Mouse (Mus musculus) MEL (cell line): ENCODE results near the gene Map7d1. TPM values are rescaled to one million over a fixed set of nuclear protein-coding genes. Genes with fewer than 3 reads are reported as not detected.
A peak's percentile ranks its signal among the peaks of the same experiment; 100 is the strongest.

Experiments
- DNase-seq: peaks from one replicate; pipeline ENCODE4 v3.0.0; 2011; ENCODE audit warnings: low read depth, low spot score
- H3K27ac ChIP-seq: 2 replicates; pipeline ENCODE4 v1.5.1; 2012; ENCODE audit warnings: low read depth, mild to moderate bottlenecking, control low read depth, low read length, moderate library complexity; ENCODE audit not compliant: control insufficient read depth
- H3K27me3 ChIP-seq, 2 experiments: fragments of 150-350 bp in 1 of 2; sonication (generic) in 1 of 2; 2 replicates each; pipeline ENCODE4 v1.6.1; 2012; ENCODE audit warnings: low read length in 2 of 2, mild to moderate bottlenecking in 2 of 2, improper control_type of control experiment in 1 of 2, moderate library complexity in 1 of 2; ENCODE audit not compliant: insufficient read depth in 2 of 2, control insufficient read depth in 1 of 2
- H3K36me3 ChIP-seq, 2 experiments: 2 replicates each; pipeline ENCODE4 v1.6.1; 2012 to 2014; ENCODE audit warnings: low read length in 2 of 2, improper control_type of control experiment in 1 of 2, inconsistent platforms in 1 of 2, mild to moderate bottlenecking in 1 of 2; ENCODE audit not compliant: insufficient read depth in 2 of 2, control insufficient read depth in 1 of 2
- H3K4me1 ChIP-seq, 2 experiments: fragments of 150-350 bp in 1 of 2; sonication (generic) in 1 of 2; 2 replicates each; pipeline ENCODE4 v1.6.1; 2012; ENCODE audit warnings: low read length in 2 of 2, improper control_type of control experiment in 1 of 2, mild to moderate bottlenecking in 1 of 2; ENCODE audit not compliant: insufficient read depth in 2 of 2, control insufficient read depth in 1 of 2
- H3K4me3 ChIP-seq, 2 experiments: fragments of 150-350 bp in 1 of 2; sonication (generic) in 1 of 2; 2 replicates each; pipeline ENCODE4 v1.5.1; 2012; ENCODE audit warnings: low read depth in 2 of 2, low read length in 2 of 2, mild to moderate bottlenecking in 2 of 2, moderate library complexity in 2 of 2, control low read depth in 1 of 2, improper control_type of control experiment in 1 of 2; ENCODE audit not compliant: control insufficient read depth in 1 of 2, insufficient read depth in 1 of 2
- H3K79me2 ChIP-seq: 2 replicates; pipeline ENCODE4 v1.6.1; 2012; ENCODE audit warnings: mild to moderate bottlenecking, low read length, moderate library complexity; ENCODE audit not compliant: control insufficient read depth, poor library complexity, insufficient read depth
- H3K9ac ChIP-seq: 2 replicates; pipeline ENCODE4 v1.6.1; 2012; ENCODE audit warnings: low read depth, mild to moderate bottlenecking, control low read depth, low read length, moderate library complexity; ENCODE audit not compliant: control insufficient read depth, poor library complexity, severe bottlenecking
- H3K9me3 ChIP-seq: fragments of 150-350 bp; sonication (generic); replicated peaks from 2 replicates; pipeline ENCODE4 v1.6.1; 2012; ENCODE audit warnings: mild to moderate bottlenecking, low read length, improper control_type of control experiment, moderate library complexity; ENCODE audit not compliant: insufficient read depth
- BHLHE40 ChIP-seq: IDR thresholded peaks from 2 replicates; pipeline ENCODE4 v1.6.1; 2012; ENCODE audit warnings: low read depth, mild to moderate bottlenecking, inconsistent platforms, low read length, improper control_type of control experiment, borderline replicate concordance
- CHD1 ChIP-seq: IDR thresholded peaks from 2 replicates; pipeline ENCODE4 v1.6.1; 2012; ENCODE audit warnings: low read depth, mild to moderate bottlenecking, inconsistent platforms, low read length, improper control_type of control experiment
- CHD2 ChIP-seq: IDR thresholded peaks from 2 replicates; pipeline ENCODE4 v1.6.1; 2011; ENCODE audit warnings: low read length, improper control_type of control experiment
- E2F4 ChIP-seq: IDR thresholded peaks from 2 replicates; pipeline ENCODE4 v1.6.1; 2011; ENCODE audit warnings: low read depth, low read length, improper control_type of control experiment, borderline replicate concordance
- ETS1 ChIP-seq: IDR thresholded peaks from 2 replicates; pipeline ENCODE4 v1.6.1; 2012; ENCODE audit warnings: low read depth, mild to moderate bottlenecking, inconsistent platforms, low read length, improper control_type of control experiment, moderate library complexity
- GABPA ChIP-seq: IDR thresholded peaks from 2 replicates; pipeline ENCODE4 v1.6.1; 2012; ENCODE audit warnings: low read depth, mild to moderate bottlenecking, inconsistent platforms, low read length, improper control_type of control experiment, moderate library complexity
- GATA1 ChIP-seq: IDR thresholded peaks from 2 replicates; pipeline ENCODE4 v1.6.1; 2011; ENCODE audit warnings: low read depth, low read length, improper control_type of control experiment
- KAT2A ChIP-seq: conservative IDR thresholded peaks from 2 replicates; pipeline ENCODE4 v1.6.1; 2012; ENCODE audit warnings: low read depth, low read length, improper control_type of control experiment, inconsistent platforms
- MAFK ChIP-seq: IDR thresholded peaks from 2 replicates; pipeline ENCODE4 v1.6.1; 2011; ENCODE audit warnings: low read depth, mild to moderate bottlenecking, low read length, improper control_type of control experiment, borderline replicate concordance
- MEF2A ChIP-seq: IDR thresholded peaks from 2 replicates; pipeline ENCODE4 v1.6.1; 2014; ENCODE audit warnings: low read depth, mild to moderate bottlenecking, inconsistent platforms, low read length, improper control_type of control experiment; ENCODE audit not compliant: poor library complexity, insufficient replicate concordance, severe bottlenecking; ENCODE audit errors: extremely low read depth
- MXI1 ChIP-seq: IDR thresholded peaks from 2 replicates; pipeline ENCODE4 v1.6.1; 2011; ENCODE audit warnings: mild to moderate bottlenecking, low read depth, low read length, improper control_type of control experiment
- MYC ChIP-seq: IDR thresholded peaks from 2 replicates; pipeline ENCODE4 v1.6.1; 2011; ENCODE audit warnings: low read depth, mild to moderate bottlenecking, low read length, improper control_type of control experiment, moderate library complexity
- NRF1 ChIP-seq: IDR thresholded peaks from 2 replicates; pipeline ENCODE4 v1.6.1; 2014; ENCODE audit warnings: low read depth, mild to moderate bottlenecking, inconsistent platforms, low read length, improper control_type of control experiment, moderate library complexity; ENCODE audit not compliant: poor library complexity, insufficient read depth, severe bottlenecking
- POLR2A ChIP-seq, 2 experiments: IDR thresholded peaks; 2 replicates each; pipeline ENCODE4 v1.6.1; 2011 to 2012; ENCODE audit warnings: low read length in 2 of 2, mild to moderate bottlenecking in 2 of 2, control low read depth in 1 of 2, improper control_type of control experiment in 1 of 2, low read depth in 1 of 2, moderate library complexity in 1 of 2; ENCODE audit not compliant: control insufficient read depth in 1 of 2, insufficient read depth in 1 of 2, poor library complexity in 1 of 2
- RCOR1 ChIP-seq: IDR thresholded peaks from 2 replicates; pipeline ENCODE4 v1.6.1; 2012; ENCODE audit warnings: low read depth, mild to moderate bottlenecking, inconsistent platforms, low read length, improper control_type of control experiment
- TAL1 ChIP-seq: IDR thresholded peaks from 2 replicates; pipeline ENCODE4 v1.6.1; 2012; ENCODE audit warnings: mild to moderate bottlenecking, inconsistent platforms, low read length, moderate library complexity, mixed read lengths
- TBP ChIP-seq: IDR thresholded peaks from 2 replicates; pipeline ENCODE4 v1.8.0; 2011; ENCODE audit warnings: low read depth, low read length, improper control_type of control experiment
- TCF12 ChIP-seq: IDR thresholded peaks from 2 replicates; pipeline ENCODE4 v1.6.1; 2014; ENCODE audit warnings: low read depth, mild to moderate bottlenecking, inconsistent platforms, low read length, improper control_type of control experiment, moderate library complexity
- USF1 ChIP-seq: IDR thresholded peaks from 2 replicates; pipeline ENCODE4 v1.6.1; 2014; ENCODE audit warnings: low read depth, mild to moderate bottlenecking, inconsistent platforms, low read length, improper control_type of control experiment, moderate library complexity
- USF2 ChIP-seq, 2 experiments: IDR thresholded peaks; 2 replicates each; pipeline ENCODE4 v1.6.1; 2011 to 2012; ENCODE audit warnings: improper control_type of control experiment in 2 of 2, low read length in 2 of 2, borderline replicate concordance in 1 of 2, inconsistent platforms in 1 of 2, low read depth in 1 of 2, mild to moderate bottlenecking in 1 of 2; ENCODE audit not compliant: insufficient read depth in 1 of 2
- ZC3H11A ChIP-seq: IDR thresholded peaks from 2 replicates; pipeline ENCODE4 v1.6.1; 2012; ENCODE audit warnings: low read depth, mild to moderate bottlenecking, inconsistent platforms, low read length, improper control_type of control experiment
- ZKSCAN1 ChIP-seq: IDR thresholded peaks from 2 replicates; pipeline ENCODE4 v1.6.1; 2012; ENCODE audit warnings: low read depth, mild to moderate bottlenecking, inconsistent platforms, low read length, improper control_type of control experiment, moderate library complexity
- ZMIZ1 ChIP-seq: IDR thresholded peaks from 2 replicates; pipeline ENCODE4 v1.6.1; 2012; ENCODE audit warnings: low read depth, mild to moderate bottlenecking, inconsistent platforms, low read length, improper control_type of control experiment, moderate library complexity
- polyA plus RNA-seq, 2 experiments: library from polyadenylated mRNA; stranded (reverse) in 1 of 2; unstranded in 1 of 2; fragments of >175 nt in 1 of 2; fragments of >200 nt in 1 of 2; gene quantifications; 2 replicates each; pipeline versions ENCODE4 v1.2.1 to v1.2.4; 2012; ENCODE audit warnings: low replicate concordance in 2 of 2, low read depth in 1 of 2; ENCODE audit not compliant: insufficient read length in 2 of 2, insufficient read depth in 1 of 2, missing spikeins in 1 of 2
- total RNA-seq: library from RNA; depleted of rRNA; stranded (reverse); fragments of 300-350 nt; gene quantifications from 2 replicates; pipeline ENCODE4 v1.2.3, GENCODE M21; 2012

Map7d1 gene
- total and polyA plus RNA-seq, 3 experiments, result 15.4 to 58.2 TPM; not detected in 1

DNA sequence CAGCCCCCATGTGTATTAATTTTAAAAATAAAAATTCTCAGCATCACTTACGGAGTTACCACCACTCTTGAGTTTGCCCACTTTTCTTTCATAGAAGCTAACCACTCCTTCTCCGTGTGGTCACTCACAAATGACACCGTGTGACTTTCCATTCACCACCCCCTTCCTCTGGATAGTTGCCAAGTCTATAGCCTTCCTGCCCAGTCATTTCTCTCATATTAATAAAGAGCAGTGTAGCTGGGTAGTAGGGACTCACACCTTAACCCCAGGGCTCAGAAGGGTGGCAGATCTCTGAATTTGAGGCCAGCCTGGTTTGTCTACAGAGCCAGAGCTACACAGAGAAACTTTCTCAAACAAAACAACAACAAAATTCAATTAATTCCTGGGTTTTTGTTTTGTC, 58.7 kb downstream of the Map7d1 start:
- Histone ChIP-seq H3K27ac (no peak overlapping the region), H3K4me1 (peaks cover 15 to 19% of the 10 kb centered on the region in 2 experiments), H3K79me2 (peaks cover 90% of the 10 kb centered on the region), H3K36me3 (peaks cover 47 to 51% of the 10 kb centered on the region in 2 experiments), H3K27me3 (no peaks in the 10 kb centered on the region), H3K9me3 (no peaks in the 10 kb centered on the region), H3K4me3 (no peak overlapping the region), H3K9ac (no peak overlapping the region)
- DNase-seq, result no peak
- TF ChIP-seq RCOR1 (no peak), GATA1 (no peak), TAL1 (no peak), BHLHE40 (no peak), E2F4 (no peak), KAT2A (no peak), MXI1 (no peak), ZKSCAN1 (no peak), NRF1 (no peak), ETS1 (no peak)

DNA sequence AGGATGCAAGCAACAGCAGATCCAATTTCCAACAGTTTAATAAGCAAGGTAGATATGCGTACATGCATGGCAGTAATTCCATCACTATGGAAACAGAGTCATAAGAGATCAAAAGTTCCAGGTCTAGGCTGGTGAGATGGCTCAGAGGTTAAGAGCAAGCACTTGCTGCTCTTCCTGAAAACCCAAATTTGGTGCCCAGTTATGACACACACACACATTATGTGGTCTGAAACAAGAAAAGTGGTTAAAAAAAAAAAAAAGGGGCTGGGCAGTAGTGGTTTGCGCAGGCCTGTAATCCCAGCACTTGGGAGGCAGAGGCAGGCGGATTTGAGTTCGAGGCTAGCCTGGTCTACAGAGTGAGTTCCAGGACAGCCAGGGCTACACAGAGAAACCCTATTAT, 61.2 kb downstream of the Map7d1 start:
- no peaks in the 10 kb centered on the region for H3K9me3 ChIP-seq
- TF ChIP-seq ZMIZ1 (no peak), POLR2A (IDR thresholded peaks at IDR 0.05; ENCODE audit: control insufficient read depth in 1 of 2, insufficient read depth in 1 of 2, low read depth in 1 of 2, low read length in 2 of 2, poor library complexity in 1 of 2) (0 out of 4 replicates have a peak, but pooled peaks of 1 of the 2 experiments have one; percentile 24)
- TF ChIP-seq, all 39 proteins: peak for 1
- H3K36me3 ChIP-seq, result peaks cover 42 to 57% of the 10 kb centered on the region in 2 experiments
- H3K79me2 ChIP-seq, result peaks cover 87% of the 10 kb centered on the region
- no peak overlapping the region for H3K27ac ChIP-seq
- no peak for DNase-seq
- no peak overlapping the region for H3K4me3 ChIP-seq
- H3K9ac ChIP-seq, result no peak overlapping the region
- H3K27me3 ChIP-seq, result no peaks in the 10 kb centered on the region
- H3K4me1 ChIP-seq, result peaks cover 11 to 17% of the 10 kb centered on the region in 2 experiments

DNA sequence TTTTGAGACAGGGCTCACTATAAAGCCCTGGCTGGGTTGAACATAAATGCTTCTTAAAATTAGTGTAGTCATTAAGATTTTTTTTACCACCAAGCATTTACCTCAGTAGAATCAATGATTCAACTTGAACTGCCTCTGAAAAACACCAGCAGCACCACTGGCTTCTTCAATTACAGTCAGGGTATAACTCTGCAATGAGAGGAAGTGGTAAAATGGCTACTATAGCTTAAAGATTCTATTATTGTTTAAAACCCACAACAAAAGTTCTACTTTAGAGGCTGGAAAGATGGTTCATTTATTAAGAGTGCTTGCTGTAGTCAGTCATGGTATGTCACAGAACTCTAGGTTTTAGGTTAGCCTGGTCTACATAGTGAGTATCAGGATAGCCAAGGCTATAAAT, 61.9 kb downstream of the Map7d1 start:
- no peak overlapping the region for H3K27ac ChIP-seq
- no peaks in the 10 kb centered on the region for H3K9me3 ChIP-seq
- no peak for DNase-seq
- H3K9ac ChIP-seq, result no peak overlapping the region
- H3K36me3 ChIP-seq, result peaks cover 36 to 58% of the 10 kb centered on the region in 2 experiments
- H3K79me2 ChIP-seq, result peaks cover 84% of the 10 kb centered on the region
- H3K4me3 ChIP-seq, result no peak overlapping the region
- no peaks in the 10 kb centered on the region for H3K27me3 ChIP-seq
- peaks cover 7 to 13% of the 10 kb centered on the region in 2 experiments; a peak in 3 of 4 replicates for H3K4me1 ChIP-seq
- TF ChIP-seq ZMIZ1 (no peak), MXI1 (no peak), TCF12 (no peak), TAL1 (no peak), E2F4 (no peak), USF2 (IDR thresholded peaks at IDR 0.05; ENCODE audit: borderline replicate concordance in 1 of 2, insufficient read depth in 1 of 2, low read depth in 1 of 2, low read length in 2 of 2) (no peak), USF1 (no peak), ZKSCAN1 (no peak), MYC (no peak), CHD2 (no peak), MEF2A (no peak), POLR2A (IDR thresholded peaks at IDR 0.05; ENCODE audit: control insufficient read depth in 1 of 2, insufficient read depth in 1 of 2, low read depth in 1 of 2, low read length in 2 of 2, poor library complexity in 1 of 2) (no peak), ZC3H11A (no peak), BHLHE40 (no peak), TBP (no peak), GABPA (no peak), NRF1 (no peak), CHD1 (no peak), MAFK (no peak)
